Mouse (Mus musculus): Measurements from ENCODE around the gene Iqgap1.

Gene Iqgap1

GRCm38 (mm10) chr7:80716758-80717157 lies 109.0 kb downstream of the Iqgap1 start:
- no peak for DNase-seq (ENCODE audit: low read depth, low spot score)

DNA sequence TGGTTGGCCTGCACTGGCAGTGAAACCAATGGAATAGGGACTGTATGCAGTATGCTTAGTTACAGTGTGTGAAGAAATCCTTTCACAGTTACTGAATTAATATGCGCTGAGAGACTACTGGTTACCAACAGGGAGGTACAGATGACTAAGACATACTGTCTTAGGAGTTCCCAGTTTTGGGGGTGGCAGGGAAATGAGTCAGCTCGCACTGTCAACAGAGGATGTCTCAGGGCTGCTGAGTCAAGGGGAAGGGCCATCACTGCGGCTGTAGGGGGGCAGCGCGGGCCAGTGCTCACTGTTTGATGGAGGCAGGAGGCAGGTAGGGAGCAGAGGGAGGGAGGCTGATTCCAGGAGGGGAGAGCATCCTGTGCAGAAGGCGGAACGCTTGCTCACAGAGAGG lies 110.5 kb downstream of the Iqgap1 start:
- no peak for DNase-seq (ENCODE audit: low read depth, low spot score)

GRCm38 (mm10) chr7:80711496-80711895 lies 114.3 kb downstream of the Iqgap1 start:
- DNase-seq (ENCODE audit: low read depth, low spot score), result no peak

DNA sequence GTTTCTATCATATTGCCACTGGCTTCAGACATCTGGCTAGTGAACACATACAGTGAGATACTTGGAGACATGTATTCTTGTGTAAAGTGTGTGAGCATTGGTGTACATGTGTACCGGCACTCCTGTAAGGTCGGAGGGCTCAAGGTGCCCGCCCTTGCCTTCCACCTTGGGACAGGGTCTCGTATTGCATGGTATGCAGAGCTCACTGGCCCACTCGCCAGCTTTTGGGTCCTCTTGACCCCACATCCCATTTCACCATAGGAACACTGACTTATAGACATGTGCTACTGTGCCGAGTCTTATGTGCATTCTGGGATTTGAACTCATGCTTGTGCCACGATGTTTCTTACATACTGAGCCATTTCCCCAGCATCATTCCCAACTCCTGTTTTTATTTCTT lies 115.4 kb downstream of the Iqgap1 start:
- DNase-seq (ENCODE audit: low read depth, low spot score), result no peak

- no peak for DNase-seq (ENCODE audit: low read depth, low spot score)
Measured at GRCm38 (mm10) chr7:80704066-80704465, 121.7 kb downstream of the Iqgap1 start.

- no peak for DNase-seq (ENCODE audit: low read depth, low spot score)
Measured at GRCm38 (mm10) chr7:80702510-80702909, 123.3 kb downstream of the Iqgap1 start.

- no peak for DNase-seq (ENCODE audit: low read depth, low spot score)
Measured at GRCm38 (mm10) chr7:80699709-80700108, 126.1 kb downstream of the Iqgap1 start.

- DNase-seq (ENCODE audit: low read depth, low spot score), result no peak
Measured at GRCm38 (mm10) chr7:80698940-80699339, 126.8 kb downstream of the Iqgap1 start.

- DNase-seq (ENCODE audit: low read depth, low spot score), result no peak
Measured at GRCm38 (mm10) chr7:80697859-80698258, 127.9 kb downstream of the Iqgap1 start.

GRCm38 (mm10) chr7:80696903-80697302 lies 128.9 kb downstream of the Iqgap1 start:
- no peak for DNase-seq (ENCODE audit: low read depth, low spot score)

DNA sequence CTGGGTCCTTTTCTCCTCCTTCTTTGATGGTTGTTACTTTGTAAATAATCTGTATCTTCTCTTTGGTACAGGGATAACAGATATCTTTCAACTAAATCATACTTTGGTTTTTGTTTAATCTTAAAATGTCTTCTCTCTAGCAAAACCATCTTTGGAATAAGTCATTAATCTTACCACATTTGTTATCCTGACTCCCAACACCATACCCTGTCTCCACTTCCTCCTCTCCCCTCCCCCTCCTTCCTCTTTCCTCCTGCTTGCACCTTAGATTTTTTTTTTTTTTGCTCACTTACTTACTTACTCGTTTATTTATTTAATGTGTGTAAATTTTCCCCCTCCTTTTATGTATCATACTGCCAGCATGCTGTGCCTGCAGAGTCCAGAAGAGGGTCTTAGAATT lies 129.4 kb downstream of the Iqgap1 start:
- no peak for DNase-seq (ENCODE audit: low read depth, low spot score)

GRCm38 (mm10) chr7:80692472-80692871 lies 133.3 kb downstream of the Iqgap1 start:
- no peak for DNase-seq (ENCODE audit: low read depth, low spot score)

DNA sequence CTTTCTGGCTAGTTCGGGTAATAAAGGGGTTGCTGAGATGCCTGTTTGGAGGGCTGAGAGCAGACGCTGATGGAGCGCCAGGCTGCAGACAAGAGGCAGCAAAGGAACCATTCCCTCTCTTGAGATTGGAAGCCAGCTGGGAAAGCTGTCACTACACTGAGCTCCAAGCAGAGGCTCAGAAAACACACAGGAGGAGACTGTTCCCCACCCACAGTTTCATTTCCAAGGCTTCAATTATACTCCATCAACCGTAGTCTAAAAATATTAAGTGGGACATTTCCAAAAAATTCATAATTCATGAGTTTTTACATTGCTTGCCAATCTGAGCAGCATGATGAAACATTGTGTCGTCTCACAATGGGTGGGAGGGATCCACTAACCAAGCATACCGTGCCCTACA lies 134.6 kb downstream of the Iqgap1 start:
- DNase-seq (ENCODE audit: low read depth, low spot score), result no peak

DNA sequence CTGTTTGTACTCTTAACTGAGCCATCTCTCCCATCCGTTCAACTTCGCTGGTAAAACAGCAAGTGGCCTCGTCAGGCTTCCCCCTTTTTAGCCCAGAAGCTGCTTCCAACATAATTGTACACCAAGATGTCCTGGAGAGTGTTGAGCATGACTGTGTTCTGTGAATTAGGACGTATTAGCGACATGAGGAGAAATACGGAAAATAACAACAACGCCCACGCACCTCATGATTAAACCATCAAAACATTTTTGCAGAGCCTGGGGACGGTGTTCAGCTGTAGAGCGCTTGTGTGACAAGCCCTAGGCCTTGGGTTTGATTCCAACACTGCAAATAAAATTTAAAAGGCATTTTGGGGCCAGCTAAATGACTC lies 136.6 kb downstream of the Iqgap1 start:
- DNase-seq (ENCODE audit: low read depth, low spot score), result no peak

GRCm38 (mm10) chr7:80688556-80689220 lies 137.1 kb downstream of the Iqgap1 start, which contains the start of gene Crtc3:
TSS of gene Crtc3 (minus strand) at chr7:80688877.
- DNase-seq (ENCODE audit: low read depth, low spot score), result peak; percentile 39

GRCm38 (mm10) chr7:80687721-80688555 lies 137.8 kb downstream of the Iqgap1 start:
- DNase-seq (ENCODE audit: low read depth, low spot score), result peak; percentile 42

GRCm38 (mm10) chr7:80685639-80686038 lies 140.1 kb downstream of the Iqgap1 start:
- no peak for DNase-seq (ENCODE audit: low read depth, low spot score)

DNA sequence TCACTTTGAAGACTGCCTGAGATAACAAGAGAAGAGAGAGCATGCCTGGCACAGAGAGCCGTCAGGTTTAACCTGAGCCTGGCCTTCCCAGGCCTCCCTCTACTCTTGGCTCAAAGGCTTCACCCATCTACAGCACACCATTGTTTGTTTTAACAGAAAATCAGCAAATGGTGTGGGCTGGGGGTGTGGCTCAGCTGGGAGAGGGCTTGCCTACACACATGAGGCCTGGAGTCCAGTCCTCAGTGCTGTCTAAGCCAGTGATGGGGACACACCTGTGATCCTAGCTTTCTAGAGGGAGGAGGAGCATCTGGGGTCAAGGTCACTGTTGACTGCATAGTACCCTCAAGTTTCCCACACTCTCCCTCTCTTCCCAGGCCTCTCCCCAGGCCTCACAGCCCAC lies 143.1 kb downstream of the Iqgap1 start:
- DNase-seq (ENCODE audit: low read depth, low spot score), result no peak

- DNase-seq (ENCODE audit: low read depth, low spot score), result no peak
Measured at GRCm38 (mm10) chr7:80680218-80680847, 145.4 kb downstream of the Iqgap1 start.

GRCm38 (mm10) chr7:80672323-80672722 lies 153.5 kb downstream of the Iqgap1 start:
- DNase-seq (ENCODE audit: low read depth, low spot score), result no peak

GRCm38 (mm10) chr7:80670889-80671288 lies 154.9 kb downstream of the Iqgap1 start:
- DNase-seq (ENCODE audit: low read depth, low spot score), result no peak

GRCm38 (mm10) chr7:80667190-80667589 lies 158.6 kb downstream of the Iqgap1 start:
- DNase-seq (ENCODE audit: low read depth, low spot score), result no peak
